Mouse (Mus musculus) testis, adult 2 months (tissue): ENCODE results near the gene Nkain2. TPM values are rescaled to one million over a fixed set of nuclear protein-coding genes. Genes with fewer than 3 reads are reported as not detected.
A peak's percentile ranks its signal among the peaks of the same experiment; 100 is the strongest.

Source experiments
- H3K27ac ChIP-seq: fragments of 200-500 bp; 2 replicates; pipeline ENCODE4 v1.5.1; 2012; ENCODE audit warnings: low read depth, low read length; ENCODE audit not compliant: control insufficient read depth, insufficient read depth
- H3K27me3 ChIP-seq: fragments of 200-500 bp; 2 replicates; pipeline ENCODE4 v1.6.1; 2012; ENCODE audit warnings: mild to moderate bottlenecking, low read length, moderate library complexity; ENCODE audit not compliant: control insufficient read depth, insufficient read depth
- H3K36me3 ChIP-seq: fragments of 200-500 bp; 2 replicates; pipeline ENCODE4 v1.6.1; 2012; ENCODE audit warnings: mild to moderate bottlenecking, low read length; ENCODE audit not compliant: control insufficient read depth, insufficient read depth
- H3K4me1 ChIP-seq: fragments of 200-500 bp; 2 replicates; pipeline ENCODE4 v1.6.1; 2012; ENCODE audit warnings: low read length; ENCODE audit not compliant: control insufficient read depth, insufficient read depth
- H3K4me3 ChIP-seq: fragments of 200-500 bp; 2 replicates; pipeline ENCODE4 v1.5.1; 2012; ENCODE audit warnings: low read depth, mild to moderate bottlenecking, low read length, moderate library complexity, mixed read lengths; ENCODE audit not compliant: control insufficient read depth
- CTCF ChIP-seq: fragments of 200-500 bp; IDR thresholded peaks from 2 replicates; pipeline ENCODE4 v1.5.1; 2012; ENCODE audit warnings: low read depth, mild to moderate bottlenecking, inconsistent platforms, low read length, moderate library complexity; ENCODE audit not compliant: control insufficient read depth, insufficient read depth, insufficient replicate concordance
- POLR2A ChIP-seq: fragments of 200-500 bp; IDR thresholded peaks from 2 replicates; pipeline ENCODE4 v1.6.1; 2012; ENCODE audit warnings: low read depth, mild to moderate bottlenecking, inconsistent platforms, low read length, moderate library complexity; ENCODE audit not compliant: control insufficient read depth
- polyA plus RNA-seq: library from polyadenylated mRNA; depleted of rRNA; stranded (reverse); fragments of >200 nt; gene quantifications from 2 replicates; pipeline ENCODE4 v1.2.3, GENCODE M21; 2012; rRNA removed

The Nkain2 gene
- 0.32 and 0.98 TPM in 2 replicates for polyA plus RNA-seq

- Histone ChIP-seq H3K4me3 (peak within 1 kb of the TSS; percentile 88), H3K27ac (0 out of 2 replicates have a peak within 1 kb of the TSS, but pooled peaks have one; percentile 52)
Measured at GRCm38 (mm10) chr10:32889652-32890506, at the start of gene Nkain2. TSS of gene Nkain2 (minus strand) at chr10:32890462.

GRCm38 (mm10) chr10:32939853-32940252 lies 49.6 kb upstream of the Nkain2 start:
- no peaks in the 10 kb centered on the region for H3K36me3 ChIP-seq
- TF ChIP-seq POLR2A (no peak), CTCF (no peak)
- no peaks in the 10 kb centered on the region for H3K27me3 ChIP-seq
- H3K4me1 ChIP-seq, result no peaks in the 10 kb centered on the region
- no peak overlapping the region for H3K4me3 ChIP-seq
- no peak overlapping the region for H3K27ac ChIP-seq

More at GRCm38 (mm10) chr10:32889652-32890506, at the start of gene Nkain2:
- TF ChIP-seq POLR2A (no peak), CTCF (no peak)
- Histone ChIP-seq H3K36me3 (no peaks in the 10 kb centered on the region), H3K27me3 (no peaks in the 10 kb centered on the region), H3K4me1 (peaks cover 6% of the 10 kb centered on the region)

DNA sequence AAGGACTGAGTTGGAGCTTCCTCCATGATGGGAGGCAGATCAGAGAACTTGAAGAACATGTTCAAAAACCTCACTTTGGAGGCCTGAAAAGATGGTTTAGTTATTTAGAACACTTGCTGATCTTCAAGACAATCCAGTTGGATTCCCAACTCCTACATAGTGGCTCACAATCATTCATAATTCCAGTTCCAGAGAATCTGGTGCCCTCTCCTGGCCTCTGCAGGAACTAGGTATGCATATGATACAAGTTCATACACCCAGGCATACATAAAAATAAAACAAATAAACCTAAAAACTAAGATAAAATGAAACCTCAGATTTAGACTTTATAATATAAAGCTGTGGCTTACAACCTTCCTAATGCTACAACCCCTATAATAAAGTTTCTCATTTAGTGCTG lies 4.8 kb upstream of the Nkain2 start:
- H3K27ac ChIP-seq, result no peak overlapping the region
- no peak for TF ChIP-seq CTCF
- TF ChIP-seq POLR2A, result no peak
- H3K27me3 ChIP-seq, result no peaks in the 10 kb centered on the region
- H3K36me3 ChIP-seq, result no peaks in the 10 kb centered on the region
- no peak overlapping the region for H3K4me3 ChIP-seq
- H3K4me1 ChIP-seq, result peaks cover 5% of the 10 kb centered on the region

DNA sequence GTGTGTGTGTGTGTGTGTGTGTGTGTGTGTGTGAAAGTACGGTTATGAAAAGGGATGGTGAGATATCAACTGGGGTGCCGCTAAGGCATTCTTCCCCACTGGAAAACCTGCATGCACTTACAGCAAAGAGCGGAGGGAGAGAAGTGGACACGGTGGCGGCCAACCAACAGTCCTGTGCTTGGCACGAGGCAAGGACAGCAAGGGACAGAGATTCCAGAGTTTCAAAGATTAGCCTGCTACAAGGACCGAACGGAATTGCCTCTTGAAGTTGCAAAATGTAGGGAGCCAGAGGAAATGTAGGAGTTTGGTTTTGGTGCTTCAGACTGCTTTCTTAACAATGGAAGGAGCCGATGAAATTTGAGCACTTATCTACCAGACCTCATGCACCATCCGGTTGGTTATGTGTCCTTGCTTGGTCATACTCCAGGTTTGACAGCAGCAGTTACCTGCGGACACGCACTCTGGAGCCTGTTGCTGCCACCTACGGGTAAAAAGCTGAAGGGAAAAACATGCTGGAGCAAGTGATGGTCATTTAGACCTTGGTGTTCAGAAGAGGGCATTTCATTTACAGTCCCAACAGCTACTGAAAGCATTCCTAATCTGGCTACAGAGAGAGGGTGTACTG lies 357 bp upstream of the Nkain2 start:
- 0 out of 2 replicates have a peak overlapping the region, but pooled peaks have one; percentile 52 for H3K27ac ChIP-seq
- no peak for TF ChIP-seq POLR2A
- peak; percentile 46; the same call in 1 of the 2 replicates for TF ChIP-seq CTCF
- no peaks in the 10 kb centered on the region for H3K36me3 ChIP-seq
- peaks cover 6% of the 10 kb centered on the region for H3K4me1 ChIP-seq
- no peaks in the 10 kb centered on the region for H3K27me3 ChIP-seq
- H3K4me3 ChIP-seq, result peak overlapping the region; percentile 88

- no peaks in the 10 kb centered on the region for H3K4me1 ChIP-seq
- H3K36me3 ChIP-seq, result no peaks in the 10 kb centered on the region
- H3K27ac ChIP-seq, result peak overlapping the region; percentile 49; the same call in 1 of the 2 replicates
- H3K4me3 ChIP-seq, result no peak overlapping the region
- no peak for TF ChIP-seq CTCF
- no peak for TF ChIP-seq POLR2A
- no peaks in the 10 kb centered on the region for H3K27me3 ChIP-seq
Measured at GRCm38 (mm10) chr10:32881977-32882376, 8.3 kb downstream of the Nkain2 start.

- TF ChIP-seq CTCF, result no peak
- TF ChIP-seq POLR2A, result no peak
- Histone ChIP-seq H3K36me3 (no peaks in the 10 kb centered on the region), H3K4me3 (no peak overlapping the region), H3K27ac (no peak overlapping the region), H3K27me3 (no peaks in the 10 kb centered on the region), H3K4me1 (no peaks in the 10 kb centered on the region)
Measured at GRCm38 (mm10) chr10:32870691-32871406, 19.4 kb downstream of the Nkain2 start.

- H3K36me3 ChIP-seq, result no peaks in the 10 kb centered on the region
- no peak overlapping the region for H3K4me3 ChIP-seq
- TF ChIP-seq CTCF (no peak), POLR2A (no peak)
- no peaks in the 10 kb centered on the region for H3K27me3 ChIP-seq
- H3K4me1 ChIP-seq, result no peaks in the 10 kb centered on the region
- no peak overlapping the region for H3K27ac ChIP-seq
Measured at GRCm38 (mm10) chr10:32869541-32869940, 20.7 kb downstream of the Nkain2 start.
